Mouse (Mus musculus) G1E (cell line): Measurements from ENCODE around the gene Aldh3a2. TPM values are rescaled to one million over a fixed set of nuclear protein-coding genes. Genes with fewer than 3 reads are reported as not detected.
"Not testable (repeated sequence)": the region's sequence is repeated elsewhere in the genome, so short reads cannot be mapped to it uniquely, and the experiment has no call there.

Experiments used
- ATAC-seq: 2 replicates; pipeline ENCODE4 v1.8.0; 2016; ENCODE audit warnings: mild to moderate bottlenecking; ENCODE audit not compliant: insufficient number of reproducible peaks, poor library complexity, low FRiP score, severe bottlenecking; ENCODE audit errors: extremely low read depth
- DNase-seq: peaks from one replicate; pipeline ENCODE4 v3.0.0; 2012; ENCODE audit warnings: low spot score
- H3K27me3 ChIP-seq: 2 replicates; pipeline ENCODE4 v1.6.1; 2012; ENCODE audit warnings: mild to moderate bottlenecking, low read length, inconsistent platforms; ENCODE audit not compliant: insufficient read depth
- H3K36me3 ChIP-seq: replicated peaks from 2 replicates; pipeline ENCODE3; 2012; ENCODE audit warnings: mild to moderate bottlenecking, inconsistent platforms
- H3K4me1 ChIP-seq: 2 replicates; pipeline ENCODE4 v1.6.1; 2012; ENCODE audit warnings: low read depth, low read length, inconsistent platforms, mixed read lengths; ENCODE audit not compliant: insufficient read depth
- H3K4me3 ChIP-seq: 2 replicates; pipeline ENCODE4 v1.5.1; 2012; ENCODE audit warnings: low read depth, mild to moderate bottlenecking, inconsistent platforms, low read length, moderate library complexity, mixed read lengths
- H3K9me3 ChIP-seq: replicated peaks from 2 replicates; pipeline ENCODE4 v1.6.1; 2012; ENCODE audit warnings: inconsistent platforms
- CTCF ChIP-seq: IDR thresholded peaks from 2 replicates; pipeline ENCODE4 v1.5.1; 2012; ENCODE audit warnings: low read depth, low read length, inconsistent platforms, mixed read lengths
- GATA1 ChIP-seq: IDR thresholded peaks from 2 replicates; pipeline ENCODE4 v1.6.1; 2012; ENCODE audit warnings: borderline replicate concordance, low read length, inconsistent platforms, mixed read lengths
- GATA2 ChIP-seq: IDR thresholded peaks from 2 replicates; pipeline ENCODE4 v1.6.1; 2012; ENCODE audit warnings: low read depth, low read length, inconsistent platforms, borderline replicate concordance
- POLR2AphosphoS5 ChIP-seq: IDR thresholded peaks from 2 replicates; pipeline ENCODE4 v1.6.1; 2012; ENCODE audit warnings: low read depth, low read length, inconsistent platforms; ENCODE audit not compliant: insufficient replicate concordance
- TAL1 ChIP-seq: conservative IDR thresholded peaks from 2 replicates; pipeline ENCODE4 v1.6.1; 2012; ENCODE audit warnings: low read depth, low read length, inconsistent platforms, mixed read lengths
- polyA plus RNA-seq: library from polyadenylated mRNA; stranded (reverse); fragments of >175 nt; gene quantifications from 2 replicates; pipeline ENCODE4 v1.2.3, GENCODE M21; 2012
- total RNA-seq, 2 experiments: library from RNA; stranded (forward) in 1 of 2; stranded (reverse) in 1 of 2; fragments of 200-1000 nt in 1 of 2; fragments of >200 nt in 1 of 2; fragmentation: Nextera tagmentation in 1 of 2; gene quantifications; 2 replicates each; pipeline ENCODE4 v1.2.3; 2014 to 2017

Aldh3a2 gene
- total and polyA plus RNA-seq, 3 experiments, result 3.7 to 27.0 (median 26.0) TPM

DNA sequence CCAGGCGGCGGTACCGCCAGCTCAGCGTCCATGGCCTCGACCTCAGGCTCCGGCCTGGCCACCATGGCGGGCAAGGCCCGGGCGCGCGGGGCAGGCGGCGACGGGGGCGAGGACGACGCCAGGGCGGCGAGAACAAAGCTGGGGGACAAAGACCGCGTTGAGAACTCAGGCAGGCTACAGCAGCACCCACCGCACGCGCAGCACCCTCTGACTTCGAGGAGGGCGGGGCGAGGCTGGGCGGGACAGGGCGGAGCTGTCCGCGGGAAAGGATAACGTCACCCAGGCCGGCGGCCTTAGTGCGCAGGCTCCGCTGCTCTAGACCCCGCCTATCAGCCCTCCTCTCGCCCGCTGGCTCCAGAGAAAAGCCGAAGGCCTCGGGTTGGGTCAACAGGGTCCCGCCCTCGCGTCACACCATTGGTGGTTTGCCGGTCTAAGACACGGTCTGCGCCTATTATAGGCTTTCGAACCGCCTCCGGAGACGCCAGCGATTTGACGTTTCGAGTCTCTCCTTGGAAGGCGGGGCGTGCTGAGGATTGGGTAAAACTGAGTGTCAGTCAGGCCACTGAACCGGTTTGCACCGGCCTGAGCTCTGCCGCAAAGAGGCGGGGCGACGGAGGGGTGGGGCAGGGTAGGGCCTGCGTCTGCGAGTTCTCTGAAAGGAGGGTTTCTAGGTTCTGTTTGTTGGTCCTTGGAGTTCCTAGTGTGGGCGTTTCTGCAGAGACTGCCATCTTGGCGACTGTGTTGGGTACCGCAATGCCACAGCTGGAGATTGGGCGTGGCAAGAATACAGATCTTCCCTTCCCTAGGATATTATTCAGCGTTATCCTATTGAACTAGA, 92.2 kb downstream of the Aldh3a2 start, which contains the start of gene Usp22:
TSS of gene Usp22 (minus strand) at position 235 of the 838 bp plus-strand sequence.
- no peak for TF ChIP-seq GATA2
- TF ChIP-seq GATA1, result no peak
- no peak for TF ChIP-seq CTCF
- no peak for TF ChIP-seq TAL1
- no peak for TF ChIP-seq POLR2AphosphoS5
- DNase-seq, result peak; percentile 98
- peak within 1 kb of the TSS; percentile 86 for H3K4me3 ChIP-seq
- no peaks in the 10 kb centered on the region for H3K9me3 ChIP-seq
- ATAC-seq, result peak; percentile 98
- no peaks in the 10 kb centered on the region for H3K27me3 ChIP-seq
- peaks cover 21% of the 10 kb centered on the region for H3K36me3 ChIP-seq
- H3K4me1 ChIP-seq, result peaks cover 24% of the 10 kb centered on the region

DNA sequence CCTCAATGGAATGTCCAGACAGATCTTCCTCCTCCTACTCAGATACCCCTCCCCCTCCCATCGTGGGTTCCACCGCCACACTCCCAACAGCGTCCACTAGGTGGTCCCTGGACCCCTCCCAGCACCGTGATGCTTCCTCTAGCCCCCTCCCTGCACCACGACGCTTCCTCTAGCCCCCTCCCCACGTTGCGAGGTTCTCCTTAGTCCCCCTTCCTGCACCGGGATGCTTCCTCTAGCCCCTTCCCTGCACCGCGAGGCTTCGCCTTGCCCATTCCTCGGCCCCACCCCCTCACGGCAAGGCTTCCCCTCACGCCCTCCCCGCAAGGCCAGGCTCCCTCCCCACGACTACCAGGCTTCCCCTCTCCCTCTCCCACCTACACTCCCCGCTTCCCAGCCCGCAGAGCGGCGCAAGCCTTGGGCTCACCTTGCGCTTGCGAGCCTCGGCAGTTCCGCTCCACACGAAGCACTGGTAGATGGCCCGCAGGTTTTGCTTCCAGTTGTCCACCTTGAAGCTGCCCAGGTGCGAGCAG, 92.9 kb downstream of the Aldh3a2 start:
- ATAC-seq, result no peak
- peak; percentile 61 for DNase-seq
- TF ChIP-seq GATA1 (no peak), CTCF (0 out of 2 replicates have a peak, but pooled peaks have one; percentile 32), TAL1 (no peak), POLR2AphosphoS5 (no peak), GATA2 (no peak)

DNA sequence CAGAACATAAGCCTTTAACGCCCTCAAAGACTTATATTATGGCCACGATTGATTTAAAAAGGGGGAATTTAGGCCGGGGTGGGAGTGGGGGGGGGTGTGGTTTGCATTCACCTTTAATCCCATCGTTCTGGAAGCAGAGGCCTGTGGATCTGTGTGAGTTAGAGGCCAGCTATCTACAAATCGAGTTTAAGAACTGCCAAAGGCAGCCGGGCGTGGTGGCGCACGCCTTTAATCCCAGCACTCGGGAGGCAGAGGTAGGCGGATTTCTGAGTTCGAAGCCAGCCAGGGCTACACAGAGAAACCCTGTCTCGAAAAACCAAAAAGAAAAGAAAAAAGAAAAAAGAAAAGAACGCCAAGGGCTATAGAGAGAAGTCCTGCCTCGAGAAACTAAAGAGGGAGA, 93.8 kb downstream of the Aldh3a2 start:
- Histone ChIP-seq H3K36me3 (peaks cover 21% of the 10 kb centered on the region), H3K4me1 (peaks cover 26% of the 10 kb centered on the region)
- DNase-seq, H3K4me3 ChIP-seq, H3K27me3 ChIP-seq, ATAC-seq, H3K9me3 ChIP-seq: not testable (repeated sequence)

More for the DNA sequence above, 92.9 kb downstream of the Aldh3a2 start:
- Histone ChIP-seq H3K27me3 (no peaks in the 10 kb centered on the region), H3K4me3 (peak overlapping the region; percentile 86), H3K4me1 (peaks cover 24% of the 10 kb centered on the region), H3K36me3 (peaks cover 21% of the 10 kb centered on the region), H3K9me3 (no peaks in the 10 kb centered on the region)

Other genes starting within 250 kb of the Aldh3a2 start
- not detected in 2 replicates for gene Kcnj12, start 244.9 kb downstream of the Aldh3a2 start, total RNA-seq (2014; fragmentation: Nextera tagmentation)
- not detected in 2 replicates for gene Kcnj12, start 244.9 kb downstream of the Aldh3a2 start, total RNA-seq (2017)
- gene Kcnj12, start 244.9 kb downstream of the Aldh3a2 start, polyA plus RNA-seq, result not detected in 2 replicates
- gene Tnfrsf13b, start 140.7 kb downstream of the Aldh3a2 start, total RNA-seq (2014; fragmentation: Nextera tagmentation), result 46.2 and 49.1 TPM in 2 replicates
- gene Tnfrsf13b, start 140.7 kb downstream of the Aldh3a2 start, total RNA-seq (2017), result 53.7 and 60.5 TPM in 2 replicates
- gene Tnfrsf13b, start 140.7 kb downstream of the Aldh3a2 start, polyA plus RNA-seq, result 131 and 149 TPM in 2 replicates
- 63.4 and 70.7 TPM in 2 replicates for gene Usp22, start 92.4 kb downstream of the Aldh3a2 start, total RNA-seq (2014; fragmentation: Nextera tagmentation)
- 34.7 and 52.1 TPM in 2 replicates for gene Usp22, start 92.4 kb downstream of the Aldh3a2 start, total RNA-seq (2017)
- gene Usp22, start 92.4 kb downstream of the Aldh3a2 start, polyA plus RNA-seq, result 23.3 and 37.8 TPM in 2 replicates
- 0.98 TPM in 1 of 2 replicates, not detected in the other for gene Aldh3a1, start 59.9 kb downstream of the Aldh3a2 start, total RNA-seq (2014; fragmentation: Nextera tagmentation)
- 0.12 TPM in 1 of 2 replicates, not detected in the other for gene Aldh3a1, start 59.9 kb downstream of the Aldh3a2 start, total RNA-seq (2017)
- gene Aldh3a1, start 59.9 kb downstream of the Aldh3a2 start, polyA plus RNA-seq, result not detected in 2 replicates
- not detected in 2 replicates for gene Slc47a2, start 75.4 kb upstream of the Aldh3a2 start, total RNA-seq (2014; fragmentation: Nextera tagmentation)
- gene Slc47a2, start 75.4 kb upstream of the Aldh3a2 start, total RNA-seq (2017), result not detected in 2 replicates
- not detected in 2 replicates for gene Slc47a2, start 75.4 kb upstream of the Aldh3a2 start, polyA plus RNA-seq
- gene Slc47a1, start 110.9 kb upstream of the Aldh3a2 start, total RNA-seq (2014; fragmentation: Nextera tagmentation), result not detected in 2 replicates
- 0.11 TPM in 1 of 2 replicates, not detected in the other for gene Slc47a1, start 110.9 kb upstream of the Aldh3a2 start, total RNA-seq (2017)
- gene Slc47a1, start 110.9 kb upstream of the Aldh3a2 start, polyA plus RNA-seq, result not detected in 2 replicates
- not detected in 2 replicates for gene Rnf112, start 186.7 kb upstream of the Aldh3a2 start, total RNA-seq (2014; fragmentation: Nextera tagmentation)
- 0.06 and 0.16 TPM in 2 replicates for gene Rnf112, start 186.7 kb upstream of the Aldh3a2 start, total RNA-seq (2017)
- gene Rnf112, start 186.7 kb upstream of the Aldh3a2 start, polyA plus RNA-seq, result not detected in 2 replicates
- not detected in 2 replicates for gene Mfap4, start 218.0 kb upstream of the Aldh3a2 start, total RNA-seq (2014; fragmentation: Nextera tagmentation)
- 0.33 TPM in 1 of 2 replicates, not detected in the other for gene Mfap4, start 218.0 kb upstream of the Aldh3a2 start, total RNA-seq (2017)
- gene Mfap4, start 218.0 kb upstream of the Aldh3a2 start, polyA plus RNA-seq, result not detected in 2 replicates
- 12.4 and 13.7 TPM in 2 replicates for gene Mapk7, start 226.9 kb upstream of the Aldh3a2 start, total RNA-seq (2014; fragmentation: Nextera tagmentation)
- 8.3 and 12.7 TPM in 2 replicates for gene Mapk7, start 226.9 kb upstream of the Aldh3a2 start, total RNA-seq (2017)
- gene Mapk7, start 226.9 kb upstream of the Aldh3a2 start, polyA plus RNA-seq, result 32.3 and 33.1 TPM in 2 replicates
- 9.6 and 24.5 TPM in 2 replicates for gene B9d1, start 237.7 kb upstream of the Aldh3a2 start, total RNA-seq (2014; fragmentation: Nextera tagmentation)
- gene B9d1, start 237.7 kb upstream of the Aldh3a2 start, total RNA-seq (2017), result 11.2 and 22.8 TPM in 2 replicates
- 23.6 and 28.2 TPM in 2 replicates for gene B9d1, start 237.7 kb upstream of the Aldh3a2 start, polyA plus RNA-seq